Mouse (Mus musculus): ENCODE results near the gene Galnt12. TPM values are rescaled to one million over a fixed set of nuclear protein-coding genes. Genes with fewer than 3 reads are reported as not detected.

Gene Galnt12
- total RNA-seq, 2 experiments from 2014 or later, result 1.2 to 1.3 TPM

- no peak for DNase-seq (ENCODE audit: low spot score in 2 of 2)
Observed at GRCm38 (mm10) chr4:47093161-47093560, 1.5 kb downstream of the Galnt12 start.

GRCm38 (mm10) chr4:47093647-47094046 lies 1.9 kb downstream of the Galnt12 start:
- no peak for DNase-seq (ENCODE audit: low spot score in 2 of 2)

- no peak for DNase-seq (ENCODE audit: low spot score in 2 of 2)
Observed at GRCm38 (mm10) chr4:47103561-47103960, 11.9 kb downstream of the Galnt12 start.

GRCm38 (mm10) chr4:47111885-47112284 lies 20.2 kb downstream of the Galnt12 start:
- DNase-seq (ENCODE audit: low spot score in 2 of 2), result no peak

- DNase-seq (ENCODE audit: low spot score in 2 of 2), result no peak
Observed at GRCm38 (mm10) chr4:47112560-47112959, 20.9 kb downstream of the Galnt12 start.

GRCm38 (mm10) chr4:47122051-47122706 lies 30.5 kb downstream of the Galnt12 start:
- DNase-seq (ENCODE audit: low spot score in 2 of 2), result peak in 1 of 2 experiments; percentile 76

GRCm38 (mm10) chr4:47124140-47124711 lies 32.5 kb downstream of the Galnt12 start:
- no peak for DNase-seq (ENCODE audit: low spot score in 2 of 2)

GRCm38 (mm10) chr4:47128515-47128914 lies 36.8 kb downstream of the Galnt12 start:
- peak in 1 of 2 experiments; percentile 31 for DNase-seq (ENCODE audit: low spot score in 2 of 2)

GRCm38 (mm10) chr4:47129572-47129971 lies 37.9 kb downstream of the Galnt12 start:
- DNase-seq (ENCODE audit: low spot score in 2 of 2), result no peak

GRCm38 (mm10) chr4:47130111-47131050 lies 38.7 kb downstream of the Galnt12 start:
- no peak for DNase-seq (ENCODE audit: low spot score in 2 of 2)

- DNase-seq (ENCODE audit: low spot score in 2 of 2), result no peak
Observed at GRCm38 (mm10) chr4:47131931-47132330, 40.2 kb downstream of the Galnt12 start.

GRCm38 (mm10) chr4:47132413-47132812 lies 40.7 kb downstream of the Galnt12 start:
- DNase-seq (ENCODE audit: low spot score in 2 of 2), result peak in 1 of 2 experiments; percentile 27

- no peak for DNase-seq (ENCODE audit: low spot score in 2 of 2)
Observed at GRCm38 (mm10) chr4:47136699-47137101, 45.0 kb downstream of the Galnt12 start.

- DNase-seq (ENCODE audit: low spot score in 2 of 2), result peak in 1 of 2 experiments; percentile 16
Observed at GRCm38 (mm10) chr4:47137479-47137878, 45.8 kb downstream of the Galnt12 start.

- DNase-seq (ENCODE audit: low spot score in 2 of 2), result no peak
Observed at GRCm38 (mm10) chr4:47138411-47138810, 46.7 kb downstream of the Galnt12 start.

GRCm38 (mm10) chr4:47138967-47139777 lies 47.5 kb downstream of the Galnt12 start:
- peak in 1 of 2 experiments; percentile 22 for DNase-seq (ENCODE audit: low spot score in 2 of 2)

GRCm38 (mm10) chr4:47140301-47140700 lies 48.6 kb downstream of the Galnt12 start:
- DNase-seq (ENCODE audit: low spot score in 2 of 2), result no peak

- no peak for DNase-seq (ENCODE audit: low spot score in 2 of 2)
Observed at GRCm38 (mm10) chr4:47141444-47142154, 49.9 kb downstream of the Galnt12 start.

- no peak for DNase-seq (ENCODE audit: low spot score in 2 of 2)
Observed at GRCm38 (mm10) chr4:47143849-47144248, 52.1 kb downstream of the Galnt12 start.

- DNase-seq (ENCODE audit: low spot score in 2 of 2), result no peak
Observed at GRCm38 (mm10) chr4:47145341-47145740, 53.6 kb downstream of the Galnt12 start.
